Mouse (Mus musculus): ENCODE measurements around the gene Tpra1.

The Tpra1 gene

DNA sequence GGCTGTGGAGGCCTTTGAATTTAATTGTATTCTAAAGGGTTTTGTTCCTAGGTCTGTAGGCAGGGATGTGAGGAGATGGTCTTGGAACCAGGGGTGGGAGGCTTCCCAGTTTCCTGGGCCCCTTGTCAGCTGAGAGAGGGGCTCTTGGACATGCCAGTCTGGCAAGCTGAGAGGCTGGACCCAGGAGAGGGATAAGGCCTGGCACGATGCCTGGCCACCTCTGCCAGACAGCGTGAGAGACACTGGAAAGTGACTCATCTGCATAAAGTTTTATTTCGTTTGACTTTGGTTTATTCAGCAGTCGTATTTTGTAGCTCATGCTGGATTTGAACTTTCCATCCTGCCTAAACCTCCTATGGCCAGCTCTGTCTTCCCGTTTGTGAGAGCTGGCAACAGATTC, 26.5 kb downstream of the Tpra1 start:
- DNase-seq, result no peak

DNA sequence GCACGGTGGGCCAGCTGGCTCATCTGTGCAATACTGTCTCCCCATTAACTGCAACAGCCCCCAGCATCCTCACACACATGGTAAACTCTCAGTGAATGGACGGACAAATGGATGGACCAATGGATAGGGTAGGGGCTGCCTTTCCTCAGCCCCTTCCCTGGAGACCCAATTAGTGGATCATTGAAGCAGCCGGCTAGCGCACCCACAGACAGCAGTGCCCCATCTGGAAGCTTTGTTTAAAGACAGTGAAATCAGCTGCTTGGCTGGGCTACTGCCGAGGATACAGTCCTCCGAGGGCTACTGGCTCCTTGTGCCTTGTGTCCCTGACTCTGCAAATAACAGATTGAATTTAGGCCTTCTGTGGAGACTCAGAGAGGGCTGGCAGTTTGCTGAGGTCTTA, 27.4 kb downstream of the Tpra1 start:
- no peak for DNase-seq

DNA sequence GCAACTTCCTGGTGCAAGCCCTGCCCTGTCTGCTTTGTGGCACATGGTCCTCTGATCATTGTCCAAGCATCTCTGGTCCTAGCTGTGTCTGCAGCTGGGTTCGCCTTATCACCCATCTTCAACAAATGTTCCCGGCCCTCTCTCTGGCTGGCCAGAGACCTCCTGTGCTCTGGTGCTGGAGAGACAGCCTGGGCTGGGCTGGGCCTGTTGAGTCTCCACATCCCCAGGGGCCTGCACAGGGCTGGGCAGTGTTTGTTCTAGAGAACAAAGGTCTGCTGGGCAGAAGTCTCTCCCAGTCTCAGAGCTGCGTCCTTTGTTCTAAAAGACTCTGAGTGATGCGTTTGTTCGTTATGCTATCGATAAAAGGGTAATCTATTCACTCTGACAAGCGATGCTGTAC, 28.0 kb downstream of the Tpra1 start:
- DNase-seq, result peak; percentile 28

- DNase-seq, result no peak
These were observed 29.4 kb downstream of the Tpra1 start for GRCm38 (mm10) chr6:88931449-88931848.

- no peak for DNase-seq
These were observed 32.1 kb downstream of the Tpra1 start for GRCm38 (mm10) chr6:88934132-88934531.

- DNase-seq, result peak; percentile 61
These were observed 32.8 kb downstream of the Tpra1 start for GRCm38 (mm10) chr6:88934816-88935215.

GRCm38 (mm10) chr6:88935735-88936276, 33.8 kb downstream of the Tpra1 start:
- peak; percentile 75 for DNase-seq

DNA sequence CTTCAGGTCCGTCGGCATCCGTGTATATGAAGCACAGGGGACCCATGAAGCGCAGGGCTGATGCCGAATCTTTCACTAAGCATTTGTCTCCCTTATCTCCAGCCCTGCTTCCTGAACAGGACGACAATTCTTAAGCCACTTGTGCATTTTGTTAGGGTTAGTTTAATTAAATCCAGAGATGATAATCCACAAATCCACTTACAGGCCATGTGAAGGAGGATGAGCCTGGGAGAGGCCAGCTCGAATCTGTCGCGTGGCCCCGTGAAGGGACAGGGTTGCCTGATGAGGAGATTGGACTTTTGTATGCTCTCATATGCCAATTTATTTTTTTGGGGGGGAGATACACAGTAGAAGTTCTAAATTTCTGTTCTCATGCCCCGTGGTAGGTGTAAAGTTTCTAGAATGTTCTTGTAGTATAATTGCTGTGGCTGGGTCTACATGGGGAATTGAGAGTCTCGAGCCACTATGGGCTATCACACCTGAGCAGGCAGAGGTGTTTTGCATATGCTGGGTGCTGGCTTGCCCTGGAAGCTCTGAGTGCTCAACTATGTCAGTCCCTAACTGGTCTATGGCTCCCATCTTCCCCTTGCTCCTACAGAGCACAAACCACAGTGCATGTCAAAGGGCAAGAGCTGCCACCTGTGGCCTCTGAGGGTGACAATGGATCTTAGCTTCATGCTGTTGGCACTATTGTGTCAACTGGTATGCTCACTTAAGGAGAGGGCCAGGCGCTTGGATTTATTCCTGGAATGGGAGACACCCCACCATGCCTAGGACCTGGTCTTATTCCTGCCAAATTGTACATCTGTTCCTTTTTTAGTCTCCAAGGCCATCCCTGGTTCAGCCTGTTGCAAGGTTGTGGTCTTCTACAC, 34.5 kb downstream of the Tpra1 start:
- no peak for DNase-seq

DNA sequence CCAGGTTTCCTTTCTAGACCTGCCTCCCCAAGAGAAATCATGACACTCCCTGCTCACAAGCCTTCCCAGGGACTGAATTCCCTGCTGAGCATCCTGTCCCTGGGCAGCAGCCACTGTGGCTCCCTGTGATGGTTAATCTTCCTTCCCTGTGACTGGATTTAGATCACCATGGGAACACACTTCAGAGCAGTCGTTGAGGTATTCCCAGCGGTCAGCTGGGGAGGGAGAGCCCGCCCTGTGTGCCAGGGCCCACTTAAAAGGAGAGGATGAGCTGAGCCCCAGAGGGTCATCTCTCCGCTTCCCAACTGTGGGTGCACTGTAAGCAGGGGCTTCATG, 35.1 kb downstream of the Tpra1 start:
- no peak for DNase-seq

DNA sequence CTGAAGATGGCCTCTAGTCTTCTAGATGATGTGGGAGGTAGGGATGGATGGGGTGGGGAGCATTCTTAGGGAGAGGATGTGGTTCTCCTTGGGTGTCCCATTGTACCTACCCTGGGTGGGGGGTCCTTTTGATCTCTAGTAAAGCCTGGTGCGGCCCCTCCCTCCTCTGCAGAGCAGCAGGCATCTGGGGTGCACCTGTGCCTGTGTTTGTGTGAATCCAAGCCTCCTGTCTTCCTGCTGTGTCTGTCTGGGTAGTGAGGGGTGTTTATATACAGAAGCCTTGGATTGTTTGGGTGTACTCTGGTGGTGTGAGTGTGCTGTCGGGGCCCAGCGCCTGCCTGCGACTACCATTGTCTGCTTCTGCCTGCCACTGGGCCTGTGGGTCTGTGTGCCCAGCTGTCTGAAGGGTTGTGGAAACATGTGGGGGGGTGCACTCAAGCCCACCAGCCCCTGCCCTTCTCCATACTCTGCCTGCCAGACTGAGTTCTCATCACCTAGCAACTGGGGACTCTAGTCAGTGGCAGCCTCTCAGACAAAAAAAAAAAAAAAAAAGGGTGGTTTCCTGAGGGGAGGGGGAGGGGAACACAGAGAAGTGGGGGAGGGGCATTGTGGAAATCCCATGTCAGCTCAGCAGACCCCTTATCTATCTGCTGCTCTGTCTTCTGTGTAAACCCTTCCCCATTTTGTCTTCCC, 36.1 kb downstream of the Tpra1 start:
- no peak for DNase-seq

- DNase-seq, result no peak
These were observed 36.6 kb downstream of the Tpra1 start for GRCm38 (mm10) chr6:88938664-88939055.

DNA sequence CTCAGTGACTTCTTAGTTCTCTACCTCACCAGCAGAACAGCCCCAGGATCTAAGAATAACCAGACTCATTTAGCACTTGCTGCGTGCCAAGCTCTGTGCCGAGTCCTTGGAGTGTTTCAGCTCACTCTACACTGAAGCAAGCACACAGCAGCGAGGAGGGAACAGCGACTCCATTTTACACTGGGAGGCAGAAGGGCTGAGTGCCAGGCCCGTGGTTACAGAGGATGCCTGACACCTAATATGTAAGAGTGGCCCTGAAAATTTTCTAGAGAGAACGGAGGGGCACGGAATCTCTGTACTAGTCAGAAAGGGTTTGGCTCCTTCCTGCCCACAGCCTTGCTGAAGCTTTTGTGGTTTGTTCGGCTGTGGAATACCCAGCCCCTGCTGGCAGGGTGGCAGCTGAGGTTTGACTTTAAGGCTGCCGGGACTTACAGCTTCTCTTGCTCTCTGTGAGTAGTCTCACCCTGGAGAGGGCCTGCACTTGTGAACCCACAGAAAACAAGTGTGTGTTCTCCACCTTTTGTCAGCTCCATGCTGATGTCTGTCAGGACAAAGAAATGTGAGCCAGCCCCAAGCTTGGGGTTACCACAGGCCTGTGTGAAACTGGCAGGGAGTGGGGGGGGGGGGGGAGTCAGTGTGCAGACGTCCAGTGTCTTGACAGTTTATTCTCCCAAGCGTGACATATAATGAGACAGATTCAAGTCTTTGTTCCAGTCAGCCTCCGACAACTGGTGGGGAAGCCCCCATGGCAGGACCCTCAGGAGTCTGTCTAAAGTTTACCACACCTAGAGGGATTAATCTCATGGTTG, 37.4 kb downstream of the Tpra1 start:
- DNase-seq, result peak; percentile 44

GRCm38 (mm10) chr6:88940090-88940916, 38.3 kb downstream of the Tpra1 start:
- DNase-seq, result peak; percentile 54

DNA sequence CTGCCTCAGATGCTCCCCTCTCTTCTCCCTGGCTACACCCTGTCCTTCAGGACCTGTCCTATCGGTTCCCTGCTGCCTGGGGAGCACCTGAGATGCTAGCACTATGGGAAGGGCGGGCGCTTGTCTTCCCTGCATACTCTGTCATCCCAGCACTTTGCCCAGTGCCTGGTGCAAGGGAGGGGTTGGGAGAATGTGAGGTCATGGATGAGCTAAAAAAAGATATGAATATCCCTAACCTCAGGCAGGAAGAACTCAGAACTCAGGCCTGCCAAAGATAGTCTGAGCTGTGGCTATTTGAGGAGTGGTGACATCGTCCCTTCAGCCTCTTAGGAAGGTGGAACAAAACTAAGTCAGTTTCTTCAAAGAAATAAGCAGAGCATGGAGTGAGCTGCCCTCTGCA, 39.6 kb downstream of the Tpra1 start:
- DNase-seq, result no peak

GRCm38 (mm10) chr6:88942595-88942994, 40.5 kb downstream of the Tpra1 start:
- DNase-seq, result no peak

- DNase-seq, result no peak
These were observed 41.6 kb downstream of the Tpra1 start for GRCm38 (mm10) chr6:88943666-88944065.

- no peak for DNase-seq
These were observed 44.4 kb downstream of the Tpra1 start for GRCm38 (mm10) chr6:88946442-88946841.

DNA sequence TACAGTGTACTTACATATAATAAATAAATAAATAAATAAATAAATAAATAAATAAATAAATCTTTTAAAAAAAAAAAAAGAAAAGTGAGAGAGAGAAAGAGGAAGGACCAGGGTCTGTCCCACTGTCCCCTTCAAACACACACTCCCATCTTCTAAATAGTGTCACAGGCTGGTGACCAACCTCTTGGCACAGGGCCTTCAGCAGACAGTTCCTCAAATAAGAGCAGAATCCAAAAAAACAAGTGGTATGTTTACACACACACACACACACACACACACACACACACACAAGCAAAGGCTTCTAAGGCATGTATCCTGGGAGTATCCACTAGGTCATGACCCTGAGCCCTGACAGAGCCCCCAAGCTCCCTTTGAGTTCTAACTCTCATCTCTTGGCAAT, 45.7 kb downstream of the Tpra1 start:
- DNase-seq, result no peak

- no peak for DNase-seq
These were observed 54.7 kb downstream of the Tpra1 start for GRCm38 (mm10) chr6:88956725-88957124.

DNA sequence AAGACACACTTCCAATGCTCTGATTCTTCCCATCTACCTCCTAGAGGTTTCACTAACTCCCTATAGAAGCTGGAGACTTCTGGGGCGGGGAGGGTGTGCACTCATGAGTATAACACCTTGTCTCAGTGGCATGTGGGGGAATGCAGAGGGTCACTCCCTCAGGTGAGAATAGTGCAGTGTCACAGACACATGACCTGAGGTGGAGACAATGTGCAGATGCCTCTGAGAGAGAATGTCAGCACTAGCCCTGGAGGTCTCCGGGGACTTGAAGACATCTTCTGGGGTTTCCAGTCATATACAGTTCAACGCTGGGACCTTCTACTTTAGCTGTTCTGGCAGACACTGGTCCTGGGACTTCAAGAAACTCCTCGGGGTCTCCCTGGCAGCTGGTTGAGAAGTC, 55.3 kb downstream of the Tpra1 start:
- no peak for DNase-seq

DNA sequence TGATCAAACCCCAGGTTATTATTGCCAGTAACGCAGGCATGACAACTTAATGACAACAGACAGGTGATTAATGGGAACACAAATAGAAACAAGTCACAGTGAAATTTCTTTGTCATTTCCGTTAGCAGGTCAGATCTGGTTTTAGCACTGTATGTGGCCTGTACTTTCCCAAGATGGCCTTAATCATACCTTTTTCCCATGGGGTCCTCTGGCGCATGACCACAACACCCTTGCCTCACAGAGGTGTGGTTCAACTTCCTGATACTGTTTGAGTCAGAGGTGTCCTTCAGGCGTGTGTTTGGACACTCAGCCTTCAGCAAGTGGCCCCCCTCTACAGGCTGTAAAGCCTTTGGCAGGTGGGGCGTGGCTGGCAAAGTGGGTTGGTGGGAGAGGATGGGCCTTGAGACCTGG, 55.8 kb downstream of the Tpra1 start:
- no peak for DNase-seq

DNA sequence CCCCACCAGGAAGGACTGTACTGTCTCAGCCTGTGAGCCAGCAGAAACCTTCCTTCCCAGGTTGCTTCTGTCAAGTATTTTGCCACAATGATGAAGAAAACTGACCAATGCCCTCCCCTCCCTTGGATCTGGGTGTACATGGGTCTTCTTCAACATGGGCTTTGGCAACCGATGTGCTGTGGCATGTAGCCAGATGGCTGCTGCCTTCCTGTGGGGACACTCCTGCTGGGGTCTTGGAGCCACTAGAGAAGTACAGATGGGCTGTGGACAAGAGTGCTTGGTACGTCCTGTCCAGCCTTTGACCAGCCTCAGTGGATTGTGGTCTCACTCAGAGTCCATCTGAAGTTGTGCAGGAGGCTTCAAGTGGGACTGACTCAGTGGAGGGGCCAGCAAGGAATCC, 56.3 kb downstream of the Tpra1 start:
- no peak for DNase-seq

Measured in lung, postnatal 14 days (tissue).